Mouse (Mus musculus): ENCODE data around the gene Ankrd13a.
"Not testable (repeated sequence)": the region's sequence is repeated elsewhere in the genome, so short reads cannot be mapped to it uniquely, and the experiment has no call there.

The Ankrd13a gene

GRCm38 (mm10) chr5:114842155-114842554 lies 67.7 kb downstream of the Ankrd13a start:
- not testable (repeated sequence) for DNase-seq

GRCm38 (mm10) chr5:114842674-114843073 lies 68.2 kb downstream of the Ankrd13a start:
- no peak for DNase-seq

DNA sequence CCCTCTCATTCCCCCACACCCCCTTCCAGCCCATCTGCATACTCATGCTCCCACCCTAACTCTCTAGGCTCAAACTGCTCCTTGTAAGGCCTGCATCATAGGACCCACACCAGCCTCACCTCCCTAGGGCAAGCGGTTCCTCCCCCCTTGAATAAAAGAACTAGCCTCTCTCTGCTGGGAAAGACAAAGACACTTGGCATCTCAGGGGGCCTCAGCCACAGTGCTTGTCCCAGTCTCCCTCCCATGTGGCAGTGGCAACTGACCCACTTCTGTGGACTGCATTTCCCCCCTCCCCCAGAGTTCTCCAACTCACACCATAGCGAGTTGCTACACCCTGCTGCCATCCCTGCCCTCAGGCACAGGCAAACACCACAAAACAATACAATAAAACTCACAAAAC lies 69.9 kb downstream of the Ankrd13a start:
- not testable (repeated sequence) for DNase-seq

GRCm38 (mm10) chr5:114851565-114852236 lies 77.2 kb downstream of the Ankrd13a start:
- no peak for DNase-seq

- not testable (repeated sequence) for DNase-seq
Observed at GRCm38 (mm10) chr5:114853364-114853763, 78.9 kb downstream of the Ankrd13a start, which contains the start of gene 4930519G04Rik. TSS of gene 4930519G04Rik (plus strand) at chr5:114853664.
